Mouse (Mus musculus) embryonic facial prominence, embryonic 10.5 days (tissue): Measurements from ENCODE around the gene Bcl2l13. TPM values are rescaled to one million over a fixed set of nuclear protein-coding genes. Genes with fewer than 3 reads are reported as not detected.

Source experiments
- DNase-seq: peaks from one replicate; pipeline ENCODE4 v3.0.0-alpha.2; 2017; ENCODE audit warnings: low spot score
- H3K27ac ChIP-seq: fragments of 300-500 bp; sonication (generic); replicated peaks from 2 replicates; pipeline ENCODE4 v1.5.1; 2016; ENCODE audit warnings: mild to moderate bottlenecking
- H3K27me3 ChIP-seq: fragments of 300-500 bp; sonication (generic); replicated peaks from 2 replicates; pipeline ENCODE4 v1.6.1; 2016; ENCODE audit warnings: low read depth, mild to moderate bottlenecking; ENCODE audit not compliant: poor library complexity, severe bottlenecking
- H3K36me3 ChIP-seq: fragments of 300-500 bp; sonication (generic); replicated peaks from 2 replicates; pipeline ENCODE4 v1.6.1; 2016; ENCODE audit warnings: mild to moderate bottlenecking, moderate library complexity
- H3K4me1 ChIP-seq: fragments of 300-500 bp; sonication (generic); 2 replicates; pipeline ENCODE4 v1.6.1; 2016
- H3K4me3 ChIP-seq: fragments of 300-500 bp; sonication (generic); 2 replicates; pipeline ENCODE4 v1.5.1; 2016; ENCODE audit warnings: mild to moderate bottlenecking, moderate library complexity
- H3K9me3 ChIP-seq: fragments of 300-500 bp; sonication (generic); 2 replicates; pipeline ENCODE4 v1.6.1; 2016; ENCODE audit warnings: mild to moderate bottlenecking
- WGBS: fragments of 180-500 bp; shearing (Covaris S2); methylation state at CpG from one replicate; pipeline ENCODE4 v1.1.7; 2016; 5-methylcytosine and 5-hydroxymethylcytosine counted together
- microRNA-seq: library from miRNA; unstranded; fragments of <30 nt; microRNA quantifications from one replicate; pipeline ENCODE4, GENCODE M21; 2017
- polyA plus RNA-seq: library from polyadenylated mRNA; unstranded; fragments of >200 nt; fragmentation: Nextera tagmentation; extraction: Ambion mirVana; gene quantifications from 2 replicates; pipeline ENCODE4 v1.2.1, GENCODE M21; 2016

Gene Bcl2l13
- polyA plus RNA-seq, 1 experiment from 2014 or later: 45.1 TPM

- H3K36me3 ChIP-seq: peaks cover 4% of the 10 kb centered on the region; the same call in 1 of the 2 replicates
- H3K4me3 ChIP-seq: no peak overlapping the region
- H3K27me3 ChIP-seq: no peaks in the 10 kb centered on the region
- H3K9me3 ChIP-seq: no peaks in the 10 kb centered on the region
- H3K4me1 ChIP-seq: peaks cover 10% of the 10 kb centered on the region
- no peak overlapping the region for H3K27ac ChIP-seq
- WGBS: 94% methylated on average over 13 of the region's 13 CpGs
- DNase-seq: no peak
Observed at GRCm38 (mm10) chr6:120941575-120941974, 105.6 kb downstream of the Bcl2l13 start.

Small RNA genes within 50 kb of the gene (microRNA-seq; reads per million reads assigned to microRNA genes)
- not detected for gene Gm25193

Other genes with a start within 250 kb of the Bcl2l13 start
- 11.1 and 14.8 TPM in 2 replicates for gene Cecr2, start 169.8 kb upstream of the Bcl2l13 start, polyA plus RNA-seq
- gene Slc25a18, start 62.6 kb upstream of the Bcl2l13 start, polyA plus RNA-seq: 0.20 and 0.28 TPM in 2 replicates
- 116 and 117 TPM in 2 replicates for gene Atp6v1e1, start 13.4 kb upstream of the Bcl2l13 start, polyA plus RNA-seq
- 16.8 and 19.4 TPM in 2 replicates for gene Bid, start 80.6 kb downstream of the Bcl2l13 start, polyA plus RNA-seq